Mouse (Mus musculus): ENCODE data around the gene Gse1. TPM values are rescaled to one million over a fixed set of nuclear protein-coding genes. Genes with fewer than 3 reads are reported as not detected.

Gene Gse1
- polyA plus RNA-seq, 1 experiment, result 55.9 TPM

- no peaks in the 10 kb centered on the region for H3K27me3 ChIP-seq (ENCODE audit: control insufficient read depth, insufficient read depth, low read length)
- H3K4me3 ChIP-seq (ENCODE audit: low read depth, low read length), result no peak overlapping the region
- 23% methylated on average over 10 of the region's 10 CpGs for WGBS
- TF ChIP-seq CTCF (IDR thresholded peaks at IDR 0.05; ENCODE audit: extremely low read depth, insufficient read length, insufficient replicate concordance, low read depth, low read length) (no peak), POLR2A (IDR thresholded peaks at IDR 0.05; ENCODE audit: low read depth, low read length) (no peak)
- H3K4me1 ChIP-seq (ENCODE audit: control insufficient read depth, insufficient read depth, insufficient read length, low read length), result peaks cover 3% of the 10 kb centered on the region
- no peak overlapping the region for H3K27ac ChIP-seq (ENCODE audit: insufficient read depth, low read depth, low read length)
- no peaks in the 10 kb centered on the region for H3K36me3 ChIP-seq (ENCODE audit: control insufficient read depth, insufficient read depth, low read length)
Measured at GRCm38 (mm10) chr8:120591587-120592292, 363.5 kb downstream of the Gse1 start.

DNA sequence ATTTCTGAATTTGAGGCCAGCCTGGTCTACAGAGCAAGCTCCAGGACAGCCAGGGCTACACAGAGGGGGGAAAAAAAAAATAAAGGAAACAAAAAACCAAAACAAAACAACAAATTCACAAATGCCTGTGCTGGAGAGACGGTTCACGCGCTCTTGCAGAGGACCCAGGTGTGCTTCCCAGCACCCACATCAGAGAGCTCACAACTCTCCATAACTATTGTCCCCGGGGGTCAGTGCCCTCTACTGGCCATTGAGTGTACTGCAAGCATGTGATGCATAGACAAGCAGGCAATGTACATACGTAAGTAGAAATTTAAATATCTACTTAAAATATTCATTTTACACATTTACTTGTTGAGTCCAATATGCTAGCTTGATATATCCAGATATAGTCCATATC, 366.3 kb downstream of the Gse1 start:
- no peak overlapping the region for H3K4me3 ChIP-seq (ENCODE audit: low read depth, low read length)
- H3K27me3 ChIP-seq (ENCODE audit: control insufficient read depth, insufficient read depth, low read length), result no peaks in the 10 kb centered on the region
- no peaks in the 10 kb centered on the region for H3K4me1 ChIP-seq (ENCODE audit: control insufficient read depth, insufficient read depth, insufficient read length, low read length)
- H3K36me3 ChIP-seq (ENCODE audit: control insufficient read depth, insufficient read depth, low read length), result no peaks in the 10 kb centered on the region
- WGBS, result 90% methylated on average over 5 of the region's 5 CpGs
- H3K27ac ChIP-seq (ENCODE audit: insufficient read depth, low read depth, low read length), result no peak overlapping the region
- TF ChIP-seq POLR2A (IDR thresholded peaks at IDR 0.05; ENCODE audit: low read depth, low read length) (no peak), CTCF (IDR thresholded peaks at IDR 0.05; ENCODE audit: extremely low read depth, insufficient read length, insufficient replicate concordance, low read depth, low read length) (peak; percentile 55; the same call in 1 of the 2 replicates)

- 8% methylated on average over 5 of the region's 5 CpGs for WGBS
- Histone ChIP-seq H3K4me3 (ENCODE audit: low read depth, low read length) (no peak overlapping the region), H3K4me1 (ENCODE audit: control insufficient read depth, insufficient read depth, insufficient read length, low read length) (no peaks in the 10 kb centered on the region), H3K27ac (ENCODE audit: insufficient read depth, low read depth, low read length) (no peak overlapping the region), H3K27me3 (ENCODE audit: control insufficient read depth, insufficient read depth, low read length) (no peaks in the 10 kb centered on the region), H3K36me3 (ENCODE audit: control insufficient read depth, insufficient read depth, low read length) (no peaks in the 10 kb centered on the region)
- no peak for TF ChIP-seq POLR2A (IDR thresholded peaks at IDR 0.05; ENCODE audit: low read depth, low read length)
- peak; percentile 74; the same call in 1 of the 2 replicates for TF ChIP-seq CTCF (IDR thresholded peaks at IDR 0.05; ENCODE audit: extremely low read depth, insufficient read length, insufficient replicate concordance, low read depth, low read length)
Measured at GRCm38 (mm10) chr8:120595963-120596362, 367.7 kb downstream of the Gse1 start.

DNA sequence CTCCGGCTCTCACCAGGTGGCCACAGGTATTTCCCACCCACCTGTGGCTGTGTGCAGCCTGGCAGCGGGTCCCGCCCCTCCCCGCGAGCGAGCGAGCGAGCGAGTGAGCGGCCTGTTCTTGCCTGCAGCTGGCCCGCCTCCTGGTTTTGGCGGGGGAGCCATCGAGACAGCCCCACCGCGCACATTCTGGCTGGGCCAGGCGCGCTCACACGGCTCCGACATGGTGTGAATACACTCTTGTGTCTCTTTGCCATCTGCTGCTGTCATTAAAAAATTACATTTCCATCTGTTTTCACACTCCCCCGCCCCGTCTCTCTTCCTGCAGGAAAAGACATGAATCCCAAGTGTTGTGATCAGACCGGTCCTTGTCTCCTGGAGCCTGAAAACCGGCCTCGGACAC, 370.3 kb downstream of the Gse1 start:
- Histone ChIP-seq H3K4me3 (ENCODE audit: low read depth, low read length) (no peak overlapping the region), H3K36me3 (ENCODE audit: control insufficient read depth, insufficient read depth, low read length) (no peaks in the 10 kb centered on the region), H3K27me3 (ENCODE audit: control insufficient read depth, insufficient read depth, low read length) (no peaks in the 10 kb centered on the region), H3K4me1 (ENCODE audit: control insufficient read depth, insufficient read depth, insufficient read length, low read length) (no peaks in the 10 kb centered on the region), H3K27ac (ENCODE audit: insufficient read depth, low read depth, low read length) (no peak overlapping the region)
- TF ChIP-seq CTCF (IDR thresholded peaks at IDR 0.05; ENCODE audit: extremely low read depth, insufficient read length, insufficient replicate concordance, low read depth, low read length) (no peak), POLR2A (IDR thresholded peaks at IDR 0.05; ENCODE audit: low read depth, low read length) (no peak)
- 50% methylated on average over 24 of the region's 24 CpGs for WGBS

- Histone ChIP-seq H3K4me3 (ENCODE audit: low read depth, low read length) (no peak overlapping the region), H3K27ac (ENCODE audit: insufficient read depth, low read depth, low read length) (no peak overlapping the region), H3K36me3 (ENCODE audit: control insufficient read depth, insufficient read depth, low read length) (no peaks in the 10 kb centered on the region), H3K27me3 (ENCODE audit: control insufficient read depth, insufficient read depth, low read length) (no peaks in the 10 kb centered on the region), H3K4me1 (ENCODE audit: control insufficient read depth, insufficient read depth, insufficient read length, low read length) (no peaks in the 10 kb centered on the region)
- WGBS, result 23% methylated on average over 7 of the region's 7 CpGs
- peak; percentile 88 for TF ChIP-seq CTCF (IDR thresholded peaks at IDR 0.05; ENCODE audit: extremely low read depth, insufficient read length, insufficient replicate concordance, low read depth, low read length)
- no peak for TF ChIP-seq POLR2A (IDR thresholded peaks at IDR 0.05; ENCODE audit: low read depth, low read length)
Measured at GRCm38 (mm10) chr8:120599504-120599903, 371.2 kb downstream of the Gse1 start.

DNA sequence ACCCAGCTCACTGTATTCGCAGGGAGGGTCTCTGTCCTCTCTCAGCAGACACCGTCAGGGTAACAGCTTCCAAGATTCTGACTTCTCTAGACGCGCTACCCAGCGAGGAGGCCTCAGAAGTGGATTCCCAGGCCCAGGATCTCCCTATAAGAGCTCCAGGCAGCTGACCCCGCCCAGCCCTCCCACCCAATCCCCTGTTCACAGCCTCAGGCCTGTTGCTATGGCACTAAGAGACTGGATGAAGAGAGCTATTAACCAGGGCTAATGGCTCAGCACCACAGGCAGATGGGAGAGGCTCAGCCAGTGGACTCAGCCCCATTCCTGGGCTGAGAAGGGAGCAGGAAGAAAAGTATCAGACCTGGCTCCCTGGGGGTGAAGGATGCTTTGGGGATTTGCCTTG, 374.4 kb downstream of the Gse1 start:
- Histone ChIP-seq H3K4me1 (ENCODE audit: control insufficient read depth, insufficient read depth, insufficient read length, low read length) (no peaks in the 10 kb centered on the region), H3K27ac (ENCODE audit: insufficient read depth, low read depth, low read length) (no peak overlapping the region), H3K4me3 (ENCODE audit: low read depth, low read length) (no peak overlapping the region), H3K36me3 (ENCODE audit: control insufficient read depth, insufficient read depth, low read length) (no peaks in the 10 kb centered on the region), H3K27me3 (ENCODE audit: control insufficient read depth, insufficient read depth, low read length) (no peaks in the 10 kb centered on the region)
- WGBS, result 82% methylated on average over 6 of the region's 6 CpGs
- no peak for TF ChIP-seq POLR2A (IDR thresholded peaks at IDR 0.05; ENCODE audit: low read depth, low read length)
- TF ChIP-seq CTCF (IDR thresholded peaks at IDR 0.05; ENCODE audit: extremely low read depth, insufficient read length, insufficient replicate concordance, low read depth, low read length), result no peak

DNA sequence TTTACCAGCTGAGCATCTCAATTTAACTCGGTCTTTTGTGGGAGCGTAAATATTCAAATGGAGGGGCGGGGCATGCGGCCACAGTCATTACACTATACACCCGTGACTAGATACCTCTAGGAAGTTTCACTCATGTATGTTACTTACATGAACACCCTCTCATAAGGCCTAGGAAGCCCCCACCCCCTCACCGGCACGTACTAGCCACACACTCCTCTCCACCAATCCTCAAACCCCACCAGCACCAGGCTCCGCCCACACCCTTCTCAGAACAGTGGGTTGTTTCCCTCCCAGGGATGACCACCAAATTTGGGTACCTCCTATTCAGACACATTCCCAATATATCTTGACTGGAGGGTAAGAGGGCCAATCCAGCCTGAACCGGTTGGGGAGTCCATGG, 379.2 kb downstream of the Gse1 start:
- WGBS, result 73% methylated on average over 9 of the region's 9 CpGs
- Histone ChIP-seq H3K27me3 (ENCODE audit: control insufficient read depth, insufficient read depth, low read length) (no peaks in the 10 kb centered on the region), H3K4me3 (ENCODE audit: low read depth, low read length) (no peak overlapping the region), H3K36me3 (ENCODE audit: control insufficient read depth, insufficient read depth, low read length) (no peaks in the 10 kb centered on the region), H3K4me1 (ENCODE audit: control insufficient read depth, insufficient read depth, insufficient read length, low read length) (no peaks in the 10 kb centered on the region), H3K27ac (ENCODE audit: insufficient read depth, low read depth, low read length) (no peak overlapping the region)
- TF ChIP-seq POLR2A (IDR thresholded peaks at IDR 0.05; ENCODE audit: low read depth, low read length) (no peak), CTCF (IDR thresholded peaks at IDR 0.05; ENCODE audit: extremely low read depth, insufficient read length, insufficient replicate concordance, low read depth, low read length) (no peak)
